Mouse (Mus musculus) granulocyte monocyte progenitor cell, adult 5-6 weeks (primary cell): ENCODE measurements around the gene Adora2a. TPM values are rescaled to one million over a fixed set of nuclear protein-coding genes. Genes with fewer than 3 reads are reported as not detected.
A peak's percentile ranks its signal among the peaks of the same experiment; 100 is the strongest.

Source experiments
- ATAC-seq: replicated peaks from 2 replicates; pipeline ENCODE4 v1.8.0; 2016; ENCODE audit warnings: mild to moderate bottlenecking, moderate TSS enrichment, inconsistent platforms; ENCODE audit not compliant: poor library complexity, severe bottlenecking
- total RNA-seq, 2 experiments: library from RNA; stranded (forward) in 1 of 2; stranded (reverse) in 1 of 2; fragments of 200-712, 200-1000 nt in 1 of 2; fragments of >200 nt in 1 of 2; fragmentation: Nextera tagmentation in 1 of 2; gene quantifications; 2 replicates each; pipeline ENCODE4 v1.2.3; 2014 to 2017

Adora2a gene
- total RNA-seq, 2 experiments from 2014 or later: 0.80 to 2.4 TPM

DNA sequence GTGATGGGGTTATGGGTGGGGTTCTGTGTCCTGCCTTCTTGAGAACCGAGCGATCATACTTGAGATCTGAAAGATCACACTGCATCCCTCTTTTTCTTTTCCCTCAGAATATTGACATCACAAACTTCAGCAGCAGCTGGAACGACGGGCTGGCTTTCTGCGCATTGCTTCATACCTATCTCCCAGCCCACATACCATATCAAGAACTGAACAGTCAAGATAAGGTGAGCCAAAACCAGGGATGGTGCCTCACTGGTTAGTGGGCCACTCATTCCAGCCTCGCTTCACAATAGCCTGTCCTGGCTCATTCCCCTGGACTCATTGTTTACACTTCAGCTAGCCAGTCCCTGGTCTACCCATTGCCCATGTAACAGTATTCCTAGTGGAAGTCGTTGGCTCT lies 9.5 kb upstream of the Adora2a start:
- no peak for ATAC-seq

DNA sequence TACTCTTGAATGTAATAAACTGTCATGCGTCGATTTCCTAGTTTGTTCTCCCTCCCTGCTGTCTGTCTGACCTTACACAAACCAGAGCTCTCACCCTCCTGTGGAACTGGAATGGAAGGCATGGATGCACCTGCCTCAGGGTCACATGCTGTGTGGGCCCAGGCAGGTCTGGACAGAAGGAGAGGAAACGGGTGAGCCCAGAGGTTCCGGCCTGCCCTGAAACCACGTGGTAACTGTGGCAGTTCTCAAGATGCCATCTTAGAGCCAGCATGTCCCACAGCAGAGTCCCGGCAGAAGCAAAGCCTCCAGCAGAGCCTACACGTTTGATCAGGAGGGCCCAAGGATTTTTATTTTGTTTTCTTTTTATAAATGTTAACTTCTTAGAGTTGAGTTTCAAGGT lies 4.3 kb upstream of the Adora2a start:
- ATAC-seq: peak; percentile 29

DNA sequence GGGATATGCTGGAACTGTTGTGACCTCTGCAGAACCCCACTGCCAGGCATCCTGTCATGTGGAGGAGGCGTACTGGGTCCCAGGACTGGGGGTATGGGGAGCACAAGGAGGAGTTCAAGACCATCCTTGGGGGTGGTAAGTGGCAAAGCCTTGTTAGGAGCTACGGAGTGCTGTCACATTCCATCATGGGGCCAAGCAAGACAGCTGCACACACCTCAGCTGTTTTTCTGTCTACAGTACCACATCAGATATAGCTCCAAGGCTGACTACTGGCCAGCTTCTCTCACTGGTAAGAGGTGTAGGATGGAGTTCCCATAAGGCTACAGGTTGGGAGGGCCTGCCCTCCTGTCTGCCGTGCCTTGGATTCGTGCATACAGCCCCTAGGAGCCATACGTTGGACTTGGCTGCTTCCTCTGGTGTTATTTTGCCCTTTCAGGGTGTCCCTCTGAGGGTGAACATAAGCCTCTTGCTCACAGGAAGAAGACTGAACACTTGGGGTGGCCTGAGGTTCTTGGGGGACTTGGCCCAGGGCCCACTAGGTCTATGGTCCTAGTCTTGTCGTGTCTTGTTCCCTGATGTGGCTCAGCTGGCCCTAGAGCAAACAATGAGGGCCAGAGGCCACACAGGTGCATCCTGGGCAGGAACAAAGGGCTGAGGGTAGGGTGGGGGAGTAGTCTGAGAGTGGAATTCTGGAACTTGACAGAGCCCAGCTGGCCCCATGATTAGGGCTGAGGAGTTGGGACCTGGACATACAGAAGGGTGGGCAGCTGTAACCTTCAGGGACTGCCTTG lies 2.3 kb upstream of the Adora2a start:
- no peak for ATAC-seq

DNA sequence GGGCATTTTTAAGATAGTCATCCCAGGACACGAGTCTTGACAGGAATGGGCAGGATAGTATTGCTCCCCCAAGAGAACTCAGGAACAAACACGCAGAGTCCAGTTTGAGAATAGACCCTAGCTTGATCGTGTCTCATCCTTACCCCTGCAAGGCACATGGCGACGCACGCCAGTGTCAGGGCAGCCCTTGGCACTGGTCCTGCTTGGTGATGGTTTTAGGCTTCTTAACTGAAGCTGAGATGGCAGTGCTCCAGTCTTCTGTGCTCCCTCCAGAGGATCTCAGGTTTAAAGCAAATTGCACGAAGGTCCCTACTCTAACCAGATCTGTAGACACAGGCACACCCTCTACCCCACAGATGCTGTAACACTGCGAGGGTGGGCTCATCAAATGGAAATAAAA lies 921 bp upstream of the Adora2a start:
- no peak for ATAC-seq

DNA sequence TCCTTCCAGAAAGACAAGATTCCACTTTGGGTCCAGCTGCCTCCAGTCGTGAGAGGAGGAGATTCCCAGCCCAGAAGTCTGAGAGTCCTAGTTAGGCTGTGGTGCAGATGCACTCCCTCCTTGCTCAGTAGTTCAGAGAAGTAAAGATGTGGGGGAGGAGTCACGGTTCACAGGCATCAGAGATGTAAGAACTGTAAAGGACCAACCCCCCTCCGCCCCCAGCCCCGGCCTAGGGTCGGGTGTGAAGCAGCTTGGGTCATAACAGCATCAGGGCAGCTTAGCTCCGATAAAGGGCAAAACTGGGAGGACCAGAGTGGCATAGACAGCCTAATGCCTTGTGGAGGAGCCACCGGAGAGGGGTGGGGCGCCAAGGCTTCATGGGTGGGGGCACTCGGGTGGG lies 205 bp upstream of the Adora2a start:
- ATAC-seq: 0 out of 2 replicates have a peak, but pooled peaks have one; percentile 1

DNA sequence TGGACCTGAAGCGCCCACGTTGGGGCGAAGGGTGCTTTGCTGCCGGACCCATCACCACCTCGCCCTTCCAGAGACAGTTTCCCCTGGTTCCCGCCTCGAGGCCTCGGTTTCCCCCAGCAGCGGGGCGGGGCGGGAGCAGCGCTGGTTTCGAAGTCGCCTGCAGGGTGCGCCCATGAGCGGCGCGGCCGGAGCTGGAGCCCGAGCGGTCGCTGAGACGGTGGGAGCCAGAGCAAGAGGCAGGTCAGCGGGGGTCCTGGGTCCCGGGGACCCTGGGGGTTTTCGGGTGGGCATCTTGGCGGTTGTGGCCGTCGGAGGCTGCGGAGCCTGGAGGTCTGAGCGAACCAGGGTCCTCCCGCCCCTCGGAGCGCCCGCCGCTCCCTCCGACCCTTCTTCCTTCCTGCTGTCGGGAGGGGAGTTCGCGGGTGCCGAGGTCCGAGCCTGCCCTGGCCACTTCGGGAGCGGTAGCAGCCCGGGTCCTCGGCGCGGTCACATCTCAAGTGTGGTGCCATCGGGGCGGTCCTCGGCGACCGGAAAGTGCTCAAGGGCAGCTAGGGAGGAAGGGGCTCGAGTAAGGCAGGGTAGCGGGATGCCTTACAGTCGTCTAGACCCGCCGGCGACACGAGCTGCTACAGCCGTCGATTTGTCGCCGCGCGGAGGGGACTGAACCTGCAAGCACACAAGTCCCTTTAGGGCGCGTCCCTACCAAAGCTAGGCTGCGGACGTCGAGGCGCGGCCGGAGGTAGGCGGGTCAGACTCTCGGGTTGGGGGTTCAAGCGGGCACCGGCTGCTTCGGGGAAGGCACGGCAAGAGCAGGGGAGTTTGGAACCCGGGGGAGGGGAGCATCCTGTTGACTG lies 458 bp downstream of the Adora2a start:
- ATAC-seq: peak; percentile 42

DNA sequence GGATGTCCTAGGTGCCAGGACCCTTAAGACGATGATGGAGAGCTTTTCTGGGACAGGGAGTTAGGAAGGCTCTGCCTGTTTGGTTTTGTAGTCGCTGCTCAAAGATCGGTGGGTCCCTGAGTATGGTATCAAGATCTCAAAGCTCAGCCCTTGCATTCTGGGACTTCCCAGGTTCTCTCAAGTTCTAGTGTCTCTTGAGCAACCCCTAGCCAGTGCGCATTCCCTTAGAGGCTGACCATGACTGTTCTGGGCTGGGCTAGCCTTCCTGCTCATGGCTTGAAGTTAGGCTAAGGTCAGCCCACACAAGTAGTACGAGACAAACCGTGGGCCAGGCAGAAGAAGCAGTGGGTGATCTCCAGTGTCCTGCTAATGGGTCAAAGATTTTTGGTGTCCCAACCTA lies 1.5 kb downstream of the Adora2a start:
- 0 out of 2 replicates have a peak, but pooled peaks have one; percentile 4 for ATAC-seq

DNA sequence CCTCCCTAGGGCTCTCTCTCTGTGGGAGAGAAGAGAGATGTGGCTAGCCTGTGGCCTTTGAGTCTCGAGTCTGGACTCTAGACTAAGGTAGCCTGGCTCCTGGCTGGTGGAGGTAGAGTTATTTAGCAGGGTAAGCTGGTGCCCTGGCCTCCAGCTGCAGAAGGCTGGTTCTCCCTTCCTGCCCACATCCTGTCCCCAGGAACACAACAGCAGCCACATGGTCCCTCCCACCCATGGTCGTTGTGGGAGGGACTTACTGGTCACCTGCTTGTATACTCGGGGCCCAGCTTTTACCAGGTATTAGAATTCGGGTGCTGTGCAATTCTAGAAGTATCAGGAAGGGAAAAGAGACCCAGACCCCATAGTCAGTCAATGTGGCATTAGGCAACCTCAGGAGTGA lies 3.6 kb downstream of the Adora2a start:
- peak; percentile 48 for ATAC-seq

DNA sequence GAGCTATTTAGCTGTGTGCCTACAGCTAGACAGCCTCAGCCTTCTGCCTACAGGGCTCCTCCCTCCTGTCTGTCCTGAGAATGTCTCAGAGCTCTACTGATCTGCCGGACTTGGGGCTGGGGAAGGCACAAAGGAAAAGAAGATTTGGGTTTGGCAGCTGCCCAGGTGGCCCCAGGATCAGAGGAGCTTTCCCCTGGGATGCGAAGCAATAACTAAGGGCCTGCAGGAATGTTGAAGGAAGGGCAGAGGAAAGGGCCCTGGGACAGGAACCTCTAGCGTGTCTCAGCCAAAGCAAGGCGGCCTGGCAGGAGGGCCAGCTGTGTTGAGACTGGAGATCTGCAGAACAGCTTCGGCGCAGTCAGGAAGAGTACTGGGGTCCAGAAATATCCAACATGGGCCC lies 6.3 kb downstream of the Adora2a start:
- ATAC-seq: no peak

DNA sequence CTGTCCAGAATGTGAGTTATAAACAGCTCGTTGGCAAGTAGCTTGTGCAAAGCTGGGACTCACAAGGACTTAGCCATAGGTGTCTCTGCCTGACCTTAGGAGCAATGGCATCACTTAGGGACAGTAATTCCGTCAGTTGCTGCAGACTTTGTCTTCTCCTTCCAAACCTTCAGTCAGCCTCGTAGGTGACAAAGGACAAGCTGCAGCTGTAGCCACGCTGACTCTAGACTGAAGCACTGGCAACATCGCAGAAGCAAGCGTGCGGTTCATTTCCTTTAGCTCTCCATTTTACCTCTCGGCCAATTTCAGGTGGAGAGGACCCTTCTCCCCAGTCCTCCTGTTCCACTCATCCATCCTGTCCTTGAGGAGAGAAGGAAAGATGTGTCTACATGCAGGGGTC lies 7.3 kb downstream of the Adora2a start:
- ATAC-seq: no peak

DNA sequence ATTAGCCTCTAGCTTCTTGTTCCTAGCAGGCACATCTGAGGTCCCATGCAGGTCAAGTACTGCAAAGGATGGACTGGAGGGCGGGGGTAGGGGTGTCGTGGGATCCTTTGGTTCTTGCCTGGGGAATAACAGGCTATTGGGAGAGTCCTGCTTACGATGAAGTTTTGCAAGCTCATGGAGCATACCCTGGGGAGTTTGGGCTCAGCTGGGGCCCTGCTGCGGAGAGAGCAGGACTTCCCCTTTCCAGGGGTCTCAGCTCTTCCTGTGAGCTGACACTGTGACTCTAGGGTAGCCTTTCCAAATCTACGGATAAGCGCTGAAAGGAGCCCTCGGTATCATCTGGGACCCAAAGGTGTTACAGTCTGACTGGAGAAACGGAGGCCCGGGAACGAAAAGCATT lies 7.7 kb downstream of the Adora2a start:
- ATAC-seq: peak; percentile 43

DNA sequence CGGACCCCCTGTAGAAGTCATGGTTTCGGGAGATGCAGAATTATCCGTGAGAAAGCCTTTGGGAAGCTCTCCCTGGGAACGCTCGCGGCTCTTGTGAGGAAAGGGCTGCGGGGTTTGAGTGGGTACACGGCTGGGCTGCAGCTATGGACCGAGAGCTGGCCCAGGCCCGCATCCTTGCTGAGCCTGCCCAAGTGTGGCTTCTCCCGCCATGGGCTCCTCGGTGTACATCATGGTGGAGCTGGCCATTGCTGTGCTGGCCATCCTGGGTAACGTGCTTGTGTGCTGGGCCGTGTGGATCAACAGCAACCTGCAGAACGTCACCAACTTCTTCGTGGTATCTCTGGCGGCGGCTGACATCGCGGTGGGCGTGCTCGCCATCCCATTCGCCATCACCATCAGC lies 9.1 kb downstream of the Adora2a start:
- ATAC-seq: no peak

DNA sequence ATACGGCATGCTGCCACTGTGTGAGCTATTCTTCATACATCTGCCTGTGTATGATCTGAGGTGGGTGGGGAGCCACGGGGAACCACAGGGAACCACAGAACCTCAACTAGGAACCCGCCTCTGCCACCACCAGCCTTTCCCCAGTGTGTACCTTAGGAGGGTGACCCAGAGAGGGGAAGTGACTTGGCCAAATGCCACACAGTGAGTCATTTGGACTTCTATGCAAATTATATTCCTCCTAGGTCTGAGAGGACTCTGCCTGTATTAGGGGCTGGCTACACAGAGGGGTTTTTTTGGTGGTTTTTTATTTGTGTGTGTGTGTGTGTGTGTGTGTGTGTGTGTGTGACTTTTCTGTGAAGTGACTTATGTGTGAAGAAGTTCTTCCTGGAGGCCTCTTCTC lies 9.9 kb downstream of the Adora2a start:
- peak; percentile 72 for ATAC-seq

DNA sequence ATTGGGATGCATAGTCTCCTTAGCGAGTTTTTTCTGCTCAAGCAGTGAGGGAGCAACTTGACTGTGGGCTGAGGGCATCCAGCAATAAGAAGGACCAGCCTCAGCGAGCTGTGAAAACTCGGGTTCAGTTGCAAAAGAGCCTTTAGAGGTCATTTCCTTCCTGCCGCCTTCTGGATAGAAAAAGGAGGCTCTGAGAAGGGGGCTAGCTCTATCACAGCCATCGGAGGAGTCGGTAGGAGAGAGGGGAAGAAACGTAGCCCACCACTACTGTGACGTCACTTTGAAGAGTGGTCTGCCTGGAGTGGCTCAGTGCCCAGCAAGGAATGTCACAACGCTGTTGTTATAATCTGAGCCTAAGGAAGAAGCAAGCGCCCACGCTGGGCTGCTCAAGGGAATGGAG lies 10.4 kb downstream of the Adora2a start:
- ATAC-seq: peak; percentile 61

DNA sequence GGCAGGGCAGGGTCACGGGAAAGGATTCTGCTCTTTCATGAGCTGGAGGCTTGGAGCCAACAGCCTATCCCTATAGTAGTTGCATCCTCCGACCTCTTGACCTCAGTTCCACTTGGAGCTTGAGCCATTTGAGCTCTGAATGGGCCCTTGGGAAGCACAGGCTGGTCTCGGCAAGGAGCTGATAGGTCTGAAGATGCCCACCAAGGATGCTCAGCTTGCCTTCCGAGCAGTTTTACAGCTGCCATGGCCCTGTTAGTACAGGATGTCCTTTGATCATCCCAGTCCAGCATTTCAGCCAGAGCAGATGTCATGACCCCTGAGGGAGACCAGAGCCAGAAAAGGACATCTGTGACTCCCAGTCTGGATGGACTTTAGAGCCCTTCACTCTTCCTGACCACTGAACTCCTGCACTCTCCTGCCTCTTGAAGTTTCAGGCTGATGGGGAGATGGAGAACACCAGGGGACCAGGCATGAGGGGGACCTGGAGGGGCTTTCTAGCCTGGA lies 11.6 kb downstream of the Adora2a start:
- no peak for ATAC-seq

DNA sequence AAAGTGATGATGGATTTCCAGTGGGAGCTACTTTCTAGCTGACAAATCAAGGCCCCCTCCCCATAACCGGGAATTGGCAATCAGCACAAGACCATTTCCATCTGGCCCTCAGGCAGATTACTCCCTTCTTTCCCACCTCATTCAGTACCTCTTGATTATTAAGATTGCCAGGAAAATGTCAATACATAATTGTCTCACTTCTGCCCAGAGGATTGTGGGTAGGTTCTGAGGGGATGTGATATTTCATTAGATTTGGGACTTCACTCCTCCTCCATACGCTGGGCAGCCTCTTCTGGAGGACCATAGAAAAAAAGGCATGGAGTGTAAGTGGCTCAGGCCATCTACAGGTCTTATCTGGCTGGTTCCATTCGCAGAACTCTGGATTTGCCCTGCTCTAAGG lies 15.6 kb downstream of the Adora2a start:
- ATAC-seq: no peak

DNA sequence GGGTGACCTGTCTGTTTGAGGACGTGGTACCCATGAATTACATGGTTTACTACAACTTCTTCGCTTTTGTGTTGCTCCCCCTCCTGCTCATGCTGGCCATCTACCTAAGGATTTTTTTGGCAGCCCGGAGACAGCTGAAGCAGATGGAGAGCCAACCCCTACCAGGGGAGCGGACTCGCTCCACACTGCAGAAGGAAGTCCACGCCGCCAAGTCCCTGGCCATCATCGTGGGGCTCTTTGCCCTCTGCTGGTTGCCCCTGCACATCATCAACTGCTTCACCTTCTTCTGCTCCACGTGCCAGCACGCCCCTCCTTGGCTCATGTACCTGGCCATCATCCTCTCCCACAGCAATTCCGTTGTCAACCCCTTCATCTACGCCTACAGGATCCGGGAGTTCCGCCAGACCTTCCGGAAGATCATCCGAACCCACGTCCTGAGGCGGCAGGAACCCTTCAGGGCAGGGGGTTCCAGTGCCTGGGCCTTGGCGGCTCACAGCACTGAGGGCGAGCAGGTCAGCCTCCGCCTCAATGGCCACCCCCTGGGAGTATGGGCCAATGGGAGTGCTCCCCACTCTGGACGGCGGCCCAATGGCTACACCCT lies 16.6 kb downstream of the Adora2a start:
- ATAC-seq: no peak

DNA sequence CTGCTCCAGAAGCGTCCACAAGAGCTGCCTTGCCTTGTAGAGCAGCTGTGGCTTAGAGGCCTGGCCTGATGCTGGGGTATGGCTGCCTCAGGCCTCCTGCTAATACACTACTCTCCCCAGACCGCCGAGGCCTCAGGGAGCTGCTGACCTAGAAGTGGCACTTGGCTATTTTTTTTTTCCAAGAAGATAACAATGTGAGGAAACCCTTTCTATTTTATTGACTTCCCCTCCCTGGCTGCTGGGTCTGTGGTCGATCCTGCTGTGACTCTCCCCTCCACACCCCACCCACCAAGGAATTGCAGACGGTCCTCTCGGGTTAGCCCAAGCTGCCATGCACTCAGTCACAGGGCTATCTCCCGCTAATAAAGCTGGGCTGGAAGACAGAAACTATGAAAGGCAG lies 17.5 kb downstream of the Adora2a start:
- ATAC-seq: no peak

DNA sequence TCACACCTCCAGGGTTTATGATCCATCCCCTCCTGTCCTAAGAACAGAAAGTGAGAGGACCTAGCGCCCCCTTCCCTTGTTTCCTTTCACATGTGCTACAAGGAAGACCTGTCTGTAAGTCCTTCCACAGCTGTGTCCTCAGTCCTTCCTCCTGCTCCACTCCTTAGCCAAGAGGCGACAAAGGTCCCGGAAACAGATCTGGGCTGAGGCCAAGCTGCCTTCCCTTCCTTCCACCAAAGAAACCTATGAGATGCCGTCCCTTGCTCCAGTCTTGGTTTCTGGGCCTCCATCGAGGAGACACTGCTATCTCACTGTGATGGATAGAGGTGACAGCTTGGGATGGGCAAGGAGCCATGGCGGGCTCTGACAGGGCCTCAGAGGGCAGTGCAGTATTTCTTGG lies 18.4 kb downstream of the Adora2a start:
- no peak for ATAC-seq

DNA sequence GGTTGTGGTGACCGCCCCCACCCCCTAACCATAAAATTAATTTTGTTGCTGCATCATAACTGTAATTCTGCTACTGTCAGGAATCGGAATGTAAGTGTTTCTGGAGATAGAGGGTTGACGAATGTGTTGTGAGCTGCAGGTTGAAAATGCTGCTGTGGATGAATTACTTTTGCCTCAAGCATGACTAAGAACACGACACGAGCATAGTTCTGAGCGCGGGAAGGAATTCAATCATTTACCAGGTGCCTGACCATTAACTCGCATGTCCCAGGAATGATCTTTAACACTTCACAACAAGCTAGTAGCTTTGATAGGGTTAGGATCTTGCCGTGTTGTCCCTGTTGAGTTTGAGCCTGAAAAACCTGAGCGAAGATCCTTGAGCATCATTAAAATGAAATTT lies 20.6 kb downstream of the Adora2a start:
- ATAC-seq: no peak

DNA sequence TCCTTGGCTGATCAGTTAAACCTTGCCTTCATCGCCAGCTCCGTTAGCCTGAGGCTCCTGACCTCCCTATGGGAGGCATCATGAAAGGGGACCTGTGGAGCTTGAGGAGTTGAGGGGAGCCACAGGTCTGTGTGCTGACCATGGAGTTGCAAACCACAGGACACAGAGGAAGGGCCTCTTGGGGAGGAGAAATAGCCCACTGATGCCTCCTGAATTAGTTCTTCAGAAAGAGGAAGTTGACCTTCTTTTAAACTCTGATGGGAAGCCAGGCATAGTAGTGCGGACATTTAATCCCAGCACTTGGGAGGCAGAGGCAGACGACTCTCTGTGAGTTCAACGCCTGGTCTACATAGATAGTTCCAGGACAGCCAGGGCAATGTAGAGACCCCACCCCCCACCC lies 22.2 kb downstream of the Adora2a start:
- ATAC-seq: peak; percentile 85
